Mouse (Mus musculus): Measurements from ENCODE around the gene Lce1h.

Lce1h gene

GRCm38 (mm10) chr3:92764965-92765364, at the start of gene Lce1h:
Gene Lce1h (minus strand): TSS chr3:92765065.
- no peak for DNase-seq

DNA sequence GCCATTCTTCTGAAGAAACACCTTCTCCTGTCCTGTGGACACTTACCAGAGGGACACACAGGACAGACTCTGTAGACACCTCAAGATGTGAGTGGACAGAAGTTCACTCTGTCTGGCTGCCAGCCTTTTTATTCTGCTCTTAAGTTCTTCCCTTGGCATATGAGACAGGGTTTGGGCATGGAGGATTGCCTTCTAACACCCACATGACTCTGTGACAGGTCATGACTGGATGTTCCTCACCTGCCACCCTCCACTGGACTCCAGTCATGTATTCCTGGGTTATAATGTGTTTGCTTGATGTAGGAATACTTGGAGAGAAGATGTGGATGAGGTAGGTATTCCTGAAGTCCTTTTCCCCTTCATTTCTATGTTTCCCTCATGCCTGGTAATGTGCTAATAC, 42.9 kb upstream of the Lce1h start, which contains the start of gene Lce1k:
TSS of gene Lce1k (minus strand) at position 101 of the 400 bp plus-strand sequence.
- no peak for DNase-seq

DNA sequence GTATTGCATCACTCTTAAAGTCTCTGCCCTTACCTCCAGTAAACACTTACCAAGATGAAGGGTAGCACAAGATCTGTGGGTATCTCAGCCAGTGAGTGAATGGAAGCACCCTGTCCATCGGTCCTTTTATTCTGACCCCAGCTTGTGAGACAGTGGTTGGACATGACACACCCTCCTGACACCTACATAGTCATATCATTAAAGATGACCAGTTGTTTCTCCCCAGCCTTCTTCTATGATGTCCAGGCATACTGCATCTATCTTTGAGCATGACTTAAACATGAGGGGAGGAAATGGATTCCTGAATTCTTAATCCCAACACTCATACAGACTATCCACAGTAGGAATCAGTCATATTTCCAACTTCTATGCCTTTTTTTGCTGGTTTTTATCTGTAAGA, 25.5 kb upstream of the Lce1h start, which contains the start of gene Lce1j:
TSS of gene Lce1j (minus strand) at position 101 of the 400 bp plus-strand sequence.
- DNase-seq: no peak

DNA sequence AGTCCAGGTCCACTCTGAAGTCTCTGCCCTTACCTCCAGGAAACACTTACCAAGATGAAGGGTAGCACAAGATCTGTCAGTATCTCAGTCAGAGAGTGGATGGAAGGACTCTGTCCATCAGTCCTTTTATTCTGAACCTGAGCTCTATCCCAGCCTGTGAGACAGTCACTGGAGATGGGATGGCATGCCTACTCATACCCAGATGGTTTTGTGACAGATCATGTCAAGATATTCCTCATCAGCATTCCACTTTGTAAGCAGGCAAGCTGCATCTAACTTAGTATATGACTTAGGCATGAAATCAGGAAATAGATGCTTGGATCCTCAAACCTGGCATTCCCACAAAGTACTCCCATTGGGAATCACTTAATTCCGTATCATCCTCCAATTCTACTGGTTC, 13.9 kb upstream of the Lce1h start, which contains the start of gene Lce1i:
TSS of gene Lce1i (minus strand) at position 101 of the 400 bp plus-strand sequence.
- DNase-seq: no peak

DNA sequence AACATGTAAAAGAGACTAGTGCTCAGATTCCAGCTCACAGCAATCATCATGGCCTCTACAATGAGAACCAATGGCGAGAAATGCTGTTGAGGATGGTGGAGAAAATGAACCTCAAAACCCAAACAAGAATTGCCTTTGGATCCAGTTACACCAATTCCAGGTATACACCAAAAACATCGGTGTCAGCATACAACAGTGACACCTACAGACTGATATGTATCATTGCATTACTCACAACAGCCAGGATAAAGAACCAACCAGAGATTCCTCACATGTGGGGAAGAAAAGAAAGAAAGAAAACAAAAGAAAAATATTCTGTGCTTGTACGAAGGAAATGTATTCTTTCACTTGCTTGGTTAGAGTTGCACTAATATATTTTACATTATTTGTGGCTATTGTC, 6.7 kb upstream of the Lce1h start:
- no peak for DNase-seq

DNA sequence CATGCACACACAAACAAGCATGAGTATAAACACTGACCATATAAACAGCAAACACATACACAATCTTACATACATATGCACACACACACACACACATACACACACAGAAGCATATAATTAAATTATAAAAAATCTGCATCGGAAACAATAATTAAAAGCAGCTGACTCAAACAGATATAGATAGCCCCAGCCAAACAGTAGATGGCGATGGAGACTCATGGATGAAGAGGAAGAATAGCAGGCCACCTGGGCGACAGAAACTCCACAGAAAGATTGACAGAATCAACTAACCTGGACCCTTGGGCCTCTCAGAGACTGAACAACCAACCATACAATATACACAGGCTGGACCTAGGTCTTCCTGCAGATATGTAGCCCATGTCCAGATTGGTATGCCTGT, 11.7 kb downstream of the Lce1h start:
- no peak for DNase-seq

DNA sequence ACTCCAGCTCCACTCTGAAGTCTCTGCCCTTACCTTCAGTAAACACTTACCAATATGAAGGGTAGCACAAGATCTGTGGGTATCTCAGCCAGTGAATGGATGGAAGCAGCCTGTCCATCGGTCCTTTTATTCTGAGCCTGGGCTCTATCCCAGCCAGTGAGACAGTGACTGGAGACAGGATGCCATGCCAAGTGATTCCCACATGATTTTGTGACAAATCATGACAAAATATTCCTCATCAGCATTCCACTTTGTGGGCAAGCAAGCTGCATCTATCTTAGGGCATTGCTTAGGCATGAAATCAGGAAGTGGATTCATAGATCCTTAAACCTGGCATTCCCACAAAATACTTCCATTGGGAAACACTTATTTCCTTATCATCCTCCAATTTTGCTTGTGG, 12.6 kb downstream of the Lce1h start, which contains the start of gene Lce1g:
TSS of gene Lce1g (minus strand) at position 101 of the 400 bp plus-strand sequence.
- DNase-seq: no peak

GRCm38 (mm10) chr3:92738996-92739395, 25.9 kb downstream of the Lce1h start, which contains the start of gene Gm38119:
Gene Gm38119 (minus strand): TSS chr3:92739096.
- no peak for DNase-seq

GRCm38 (mm10) chr3:92722631-92723030, 42.2 kb downstream of the Lce1h start:
- no peak for DNase-seq

GRCm38 (mm10) chr3:92720250-92720649, 44.6 kb downstream of the Lce1h start, which contains the start of gene Lce1f:
Gene Lce1f (minus strand): TSS chr3:92720350.
- DNase-seq: no peak

- DNase-seq: no peak
These were observed 49.7 kb downstream of the Lce1h start for GRCm38 (mm10) chr3:92715122-92715521.

All from kidney, adult 18-20 months (tissue).